Comparison of ENCODE assay signal across 8 mouse cellular contexts in genomic region chr7:24082457-24083235, GRCm38 (mm10). TPM values are rescaled to one million over a fixed set of nuclear protein-coding genes. Genes with fewer than 3 reads are reported as not detected.
DNase-seq lines count a peak whose midpoint lies in the region; ATAC-seq and TF ChIP-seq lines count a peak whose summit lies in the region.

No protein-coding gene starts in this region.

- no peak for DNase-seq in kidney, adult 8-10 months
- no peak for DNase-seq in embryonic facial prominence, embryonic 10.5 days (ENCODE audit: low spot score)
- peak; percentile 16 for DNase-seq in liver, postnatal 0 days
- DNase-seq in yolk sac, embryonic 10.5 days (ENCODE audit: low spot score) = peak; percentile 23
- DNase-seq in layer of hippocampus, adult 9-10 months (ENCODE audit: low spot score) = no peak

- no peaks in the 10 kb centered on the region; the same call in 1 of the 2 replicates for H3K9me3 ChIP-seq in kidney, embryonic 14.5 days (ENCODE audit: control insufficient read depth, low read length)
- H3K9me3 ChIP-seq in ES-Bruce4 (replicated peaks; ENCODE audit: control insufficient read depth, insufficient read depth, low read length, poor library complexity, severe bottlenecking) = no peaks in the 10 kb centered on the region
- H3K9me3 ChIP-seq in embryonic facial prominence, embryonic 10.5 days = peaks cover 35% of the 10 kb centered on the region
- peaks cover 19% of the 10 kb centered on the region for H3K9me3 ChIP-seq in hindbrain, embryonic 13.5 days
- H3K9me3 ChIP-seq in liver, postnatal 0 days (ENCODE audit: low read length) = no peaks in the 10 kb centered on the region

- 47% methylated on average over 15 of the region's 15 CpGs for WGBS in kidney, embryonic 14.5 days
- WGBS in embryonic facial prominence, embryonic 10.5 days = 61% methylated on average over 15 of the region's 15 CpGs
- WGBS in hindbrain, embryonic 13.5 days = 59% methylated on average over 15 of the region's 15 CpGs
- 35% methylated on average over 15 of the region's 15 CpGs for WGBS in liver, postnatal 0 days (ENCODE audit: insufficient replicate concordance)

- peaks cover 9% of the 10 kb centered on the region; the same call in 1 of the 2 replicates for H3K4me1 ChIP-seq in kidney, embryonic 14.5 days (ENCODE audit: control insufficient read depth, insufficient read depth, low read length)
- no peaks in the 10 kb centered on the region for H3K4me1 ChIP-seq in ES-Bruce4 (ENCODE audit: control insufficient read depth, insufficient read depth, low read length)
- H3K4me1 ChIP-seq in embryonic facial prominence, embryonic 10.5 days = peaks cover 11% of the 10 kb centered on the region
- H3K4me1 ChIP-seq in hindbrain, embryonic 13.5 days (replicated peaks) = peaks cover 25% of the 10 kb centered on the region
- peaks cover 18% of the 10 kb centered on the region for H3K4me1 ChIP-seq in liver, postnatal 0 days (ENCODE audit: insufficient read depth)

- no peak for TF ChIP-seq POLR2A in ES-Bruce4 (IDR thresholded peaks at IDR 0.05; ENCODE audit: insufficient read depth, low read length)

- H3K4me2 ChIP-seq in kidney, embryonic 14.5 days (replicated peaks; ENCODE audit: low read depth, low read length) = peak overlapping the region; percentile 84
- H3K4me2 ChIP-seq in hindbrain, embryonic 13.5 days = peak overlapping the region; percentile 80
- H3K4me2 ChIP-seq in liver, postnatal 0 days (ENCODE audit: low read depth, low read length) = peak overlapping the region; percentile 89

- H3K4me3 ChIP-seq in kidney, embryonic 14.5 days (ENCODE audit: low read length) = peak overlapping the region; percentile 61
- H3K4me3 ChIP-seq in ES-Bruce4 (ENCODE audit: low read depth, low read length) = peak overlapping the region; percentile 86
- H3K4me3 ChIP-seq in embryonic facial prominence, embryonic 10.5 days = peak overlapping the region; percentile 64
- peak overlapping the region; percentile 62 for H3K4me3 ChIP-seq in hindbrain, embryonic 13.5 days
- H3K4me3 ChIP-seq in liver, postnatal 0 days (ENCODE audit: low read depth, low read length) = peak overlapping the region; percentile 98

- H3K27ac ChIP-seq in kidney, embryonic 14.5 days (ENCODE audit: low read depth, low read length) = peak overlapping the region; percentile 77
- peak overlapping the region; percentile 26 for H3K27ac ChIP-seq in ES-Bruce4 (ENCODE audit: insufficient read depth, low read length)
- peak overlapping the region; percentile 83 for H3K27ac ChIP-seq in embryonic facial prominence, embryonic 10.5 days (replicated peaks)
- H3K27ac ChIP-seq in hindbrain, embryonic 13.5 days = peak overlapping the region; percentile 79; the same call in 1 of the 2 replicates
- H3K27ac ChIP-seq in liver, postnatal 0 days (ENCODE audit: low read depth) = peak overlapping the region; percentile 93

- TF ChIP-seq EP300 in ES-Bruce4 (IDR thresholded peaks at IDR 0.05; ENCODE audit: insufficient read depth, low read depth, low read length) = no peak
- TF ChIP-seq EP300 in liver, postnatal 0 days (IDR thresholded peaks at IDR 0.05; ENCODE audit: low read depth) = no peak

- H3K9ac ChIP-seq in kidney, embryonic 14.5 days (ENCODE audit: low read depth, low read length) = peak overlapping the region; percentile 61
- H3K9ac ChIP-seq in ES-Bruce4 (ENCODE audit: low read depth, poor library complexity, severe bottlenecking) = peak overlapping the region; percentile 29
- H3K9ac ChIP-seq in hindbrain, embryonic 13.5 days = peak overlapping the region; percentile 78
- H3K9ac ChIP-seq in liver, postnatal 0 days (replicated peaks) = peak overlapping the region; percentile 89

- H3K27me3 ChIP-seq in kidney, embryonic 14.5 days (ENCODE audit: control insufficient read depth, insufficient read depth, low read length) = no peaks in the 10 kb centered on the region
- H3K27me3 ChIP-seq in ES-Bruce4 (ENCODE audit: control insufficient read depth, insufficient read depth, low read length, poor library complexity, severe bottlenecking) = no peaks in the 10 kb centered on the region
- no peaks in the 10 kb centered on the region for H3K27me3 ChIP-seq in embryonic facial prominence, embryonic 10.5 days (replicated peaks; ENCODE audit: low read depth, poor library complexity, severe bottlenecking)
- H3K27me3 ChIP-seq in hindbrain, embryonic 13.5 days = no peaks in the 10 kb centered on the region
- no peaks in the 10 kb centered on the region for H3K27me3 ChIP-seq in liver, postnatal 0 days (ENCODE audit: insufficient read depth, low read length)

- no peak for TF ChIP-seq CTCF in ES-Bruce4 (IDR thresholded peaks at IDR 0.05; ENCODE audit: low read depth, low read length)
- TF ChIP-seq CTCF in liver, postnatal 0 days (IDR thresholded peaks at IDR 0.05; ENCODE audit: low read depth) = no peak

- peak; percentile 11 for ATAC-seq in kidney, embryonic 14.5 days (ENCODE audit: low FRiP score, low TSS enrichment)
- ATAC-seq in hindbrain, embryonic 13.5 days (ENCODE audit: low FRiP score) = peak; percentile 39
- ATAC-seq in liver, postnatal 0 days = peak; percentile 22

- peaks cover 20% of the 10 kb centered on the region for H3K36me3 ChIP-seq in kidney, embryonic 14.5 days (ENCODE audit: control insufficient read depth, insufficient read depth, low read length)
- no peaks in the 10 kb centered on the region for H3K36me3 ChIP-seq in ES-Bruce4 (ENCODE audit: control insufficient read depth, insufficient read depth, low read length, poor library complexity, severe bottlenecking)
- H3K36me3 ChIP-seq in embryonic facial prominence, embryonic 10.5 days (replicated peaks) = peaks cover 46% of the 10 kb centered on the region
- H3K36me3 ChIP-seq in hindbrain, embryonic 13.5 days = peaks cover 40% of the 10 kb centered on the region
- H3K36me3 ChIP-seq in liver, postnatal 0 days (replicated peaks; ENCODE audit: insufficient read depth, low read length) = peaks cover 5% of the 10 kb centered on the region; the same call in 1 of the 2 replicates

RNA-seq across cellular contexts. Expression of gene Zfp180, which starts 0.9 kb away (rescaled TPM):
- polyA plus RNA-seq in kidney, embryonic 14.5 days (2014; fragmentation: Nextera tagmentation; extraction: Ambion mirVana) = 17.1 and 24.5 TPM in 2 replicates
- 16.9 and 18.2 TPM in 2 replicates for polyA plus RNA-seq in ES-Bruce4 (2011; ENCODE audit: insufficient read depth, insufficient read length, low read depth, missing spikeins)
- 28.9 and 30.0 TPM in 2 replicates for polyA plus RNA-seq in embryonic facial prominence, embryonic 10.5 days (2016; fragmentation: Nextera tagmentation; extraction: Ambion mirVana)
- polyA plus RNA-seq in hindbrain, embryonic 13.5 days (2015; fragmentation: Nextera tagmentation; extraction: Ambion mirVana) = 31.9 and 32.1 TPM in 2 replicates
- 3.2 and 4.0 TPM in 2 replicates for polyA plus RNA-seq in liver, postnatal 0 days (2015; fragmentation: Nextera tagmentation; extraction: Ambion mirVana)

RNA-seq across cellular contexts. Expression of gene Zfp112, which starts 29.5 kb away (rescaled TPM):
- 4.0 and 5.3 TPM in 2 replicates for polyA plus RNA-seq in kidney, embryonic 14.5 days (2014; fragmentation: Nextera tagmentation; extraction: Ambion mirVana)
- polyA plus RNA-seq in ES-Bruce4 (2011; ENCODE audit: insufficient read depth, insufficient read length, low read depth, missing spikeins) = 1.3 and 1.4 TPM in 2 replicates
- polyA plus RNA-seq in embryonic facial prominence, embryonic 10.5 days (2016; fragmentation: Nextera tagmentation; extraction: Ambion mirVana) = 3.2 and 4.7 TPM in 2 replicates
- polyA plus RNA-seq in hindbrain, embryonic 13.5 days (2015; fragmentation: Nextera tagmentation; extraction: Ambion mirVana) = 10.2 and 12.4 TPM in 2 replicates
- polyA plus RNA-seq in liver, postnatal 0 days (2015; fragmentation: Nextera tagmentation; extraction: Ambion mirVana) = 0.76 and 0.86 TPM in 2 replicates

RNA-seq across cellular contexts. Expression of gene Vmn1r183, which starts 29.6 kb away (rescaled TPM):
- polyA plus RNA-seq in kidney, embryonic 14.5 days (2014; fragmentation: Nextera tagmentation; extraction: Ambion mirVana) = not detected in 2 replicates
- not detected in 2 replicates for polyA plus RNA-seq in ES-Bruce4 (2011; ENCODE audit: insufficient read depth, insufficient read length, low read depth, missing spikeins)
- not detected in 2 replicates for polyA plus RNA-seq in embryonic facial prominence, embryonic 10.5 days (2016; fragmentation: Nextera tagmentation; extraction: Ambion mirVana)
- not detected in 2 replicates for polyA plus RNA-seq in hindbrain, embryonic 13.5 days (2015; fragmentation: Nextera tagmentation; extraction: Ambion mirVana)
- not detected in 2 replicates for polyA plus RNA-seq in liver, postnatal 0 days (2015; fragmentation: Nextera tagmentation; extraction: Ambion mirVana)

RNA-seq across cellular contexts. Expression of gene Zfp235, which starts 51.3 kb away (rescaled TPM):
- 14.8 and 16.8 TPM in 2 replicates for polyA plus RNA-seq in kidney, embryonic 14.5 days (2014; fragmentation: Nextera tagmentation; extraction: Ambion mirVana)
- polyA plus RNA-seq in ES-Bruce4 (2011; ENCODE audit: insufficient read depth, insufficient read length, low read depth, missing spikeins) = 3.9 and 4.6 TPM in 2 replicates
- polyA plus RNA-seq in embryonic facial prominence, embryonic 10.5 days (2016; fragmentation: Nextera tagmentation; extraction: Ambion mirVana) = 15.3 and 15.7 TPM in 2 replicates
- polyA plus RNA-seq in hindbrain, embryonic 13.5 days (2015; fragmentation: Nextera tagmentation; extraction: Ambion mirVana) = 20.0 and 20.8 TPM in 2 replicates
- polyA plus RNA-seq in liver, postnatal 0 days (2015; fragmentation: Nextera tagmentation; extraction: Ambion mirVana) = 2.8 and 3.3 TPM in 2 replicates

Comparison
In these comparisons a context has a peak if more than half of its experiments do, and no peak if none do; other contexts are left out.
1. H3K27ac ChIP-seq: peak in every context shown above with its lines; median percentile 93 in liver, postnatal 0 days; 83 in embryonic facial prominence, embryonic 10.5 days; 79 in hindbrain, embryonic 13.5 days; 77 in kidney, embryonic 14.5 days; 26 in ES-Bruce4.
2. H3K9ac ChIP-seq: peak in every context shown above with its lines; median percentile 89 in liver, postnatal 0 days; 78 in hindbrain, embryonic 13.5 days; 61 in kidney, embryonic 14.5 days; 29 in ES-Bruce4.
3. DNase-seq: peak in liver, postnatal 0 days (single experiment) and yolk sac, embryonic 10.5 days (single experiment); none in kidney, adult 8-10 months (0 of 2), embryonic facial prominence, embryonic 10.5 days (single experiment) and layer of hippocampus, adult 9-10 months (single experiment).
4. Peak in every context shown above with its lines, with median percentiles within 50 percentile points of each other: ATAC-seq, H3K4me2 ChIP-seq and H3K4me3 ChIP-seq.